8 mouse cellular contexts compared by ENCODE assay signal in genomic region chr16:55974256-55974902, GRCm38 (mm10). TPM values are rescaled to one million over a fixed set of nuclear protein-coding genes. Genes with fewer than 3 reads are reported as not detected.
A peak's percentile ranks its signal among the peaks of the same experiment; 100 is the strongest.
DNase-seq lines count a peak whose midpoint lies in the region; ATAC-seq and TF ChIP-seq lines count a peak whose summit lies in the region.

No protein-coding gene starts in this region.

- no peaks in the 10 kb centered on the region for H3K79me2 ChIP-seq in heart, adult 2 months (replicated peaks; ENCODE audit: control insufficient read depth, insufficient read depth, low read length)

- peak; percentile 93 for TF ChIP-seq POLR2A in heart, adult 2 months (IDR thresholded peaks at IDR 0.05; ENCODE audit: insufficient read depth, low read depth, low read length)
- TF ChIP-seq POLR2A in spleen, adult 2 months (IDR thresholded peaks at IDR 0.05; ENCODE audit: low read depth, low read length), result peak; percentile 32

- no peak for TF ChIP-seq CTCF in heart, adult 2 months (IDR thresholded peaks at IDR 0.05)
- no peak for TF ChIP-seq CTCF in spleen, adult 2 months (IDR thresholded peaks at IDR 0.05; ENCODE audit: extremely low read depth, insufficient read depth, insufficient read length, insufficient replicate concordance)

- peak; percentile 87 for ATAC-seq in embryonic facial prominence, embryonic 12.5 days (ENCODE audit: insufficient number of reproducible peaks, insufficient read depth, low FRiP score, low TSS enrichment)
- ATAC-seq in limb, embryonic 13.5 days (ENCODE audit: low FRiP score, low read depth), result peak; percentile 81
- ATAC-seq in midbrain, embryonic 15.5 days (replicated peaks), result peak; percentile 70

- H3K27ac ChIP-seq in embryonic facial prominence, embryonic 12.5 days, result peak overlapping the region; percentile 86
- H3K27ac ChIP-seq in heart, adult 2 months, result peak overlapping the region; percentile 99
- peak overlapping the region; percentile 92 for H3K27ac ChIP-seq in limb, embryonic 13.5 days
- H3K27ac ChIP-seq in midbrain, embryonic 15.5 days, result peak overlapping the region; percentile 91
- H3K27ac ChIP-seq in spleen, adult 2 months (ENCODE audit: insufficient read depth, low read length), result peak overlapping the region; percentile 95

- H3K4me3 ChIP-seq in embryonic facial prominence, embryonic 12.5 days, result peak overlapping the region; percentile 99
- peak overlapping the region; percentile 73 for H3K4me3 ChIP-seq in heart, adult 2 months
- H3K4me3 ChIP-seq in limb, embryonic 13.5 days, result peak overlapping the region; percentile 100
- H3K4me3 ChIP-seq in midbrain, embryonic 15.5 days, result peak overlapping the region; percentile 99
- H3K4me3 ChIP-seq in spleen, adult 2 months (ENCODE audit: extremely low read depth, insufficient read depth, insufficient read length), result peak overlapping the region; percentile 90

- WGBS in embryonic facial prominence, embryonic 12.5 days, result under 1% methylated on average over 55 of the region's 55 CpGs
- under 1% methylated on average over 55 of the region's 55 CpGs for WGBS in heart, adult 2 months
- WGBS in limb, embryonic 13.5 days, result under 1% methylated on average over 51 of the region's 55 CpGs
- WGBS in midbrain, embryonic 15.5 days, result under 1% methylated on average over 51 of the region's 55 CpGs
- WGBS in spleen, adult 2 months, result under 1% methylated on average over 54 of the region's 55 CpGs

- peaks cover 33% of the 10 kb centered on the region for H3K36me3 ChIP-seq in embryonic facial prominence, embryonic 12.5 days
- H3K36me3 ChIP-seq in heart, adult 2 months (ENCODE audit: control insufficient read depth, insufficient read depth, low read length), result peaks cover 28% of the 10 kb centered on the region
- H3K36me3 ChIP-seq in limb, embryonic 13.5 days, result peaks cover 36% of the 10 kb centered on the region
- peaks cover 33% of the 10 kb centered on the region for H3K36me3 ChIP-seq in midbrain, embryonic 15.5 days (replicated peaks)
- peaks cover 17% of the 10 kb centered on the region for H3K36me3 ChIP-seq in spleen, adult 2 months (ENCODE audit: control insufficient read depth, insufficient read depth, low read length)

- intact Hi-C loops in heart, adult 2 months (cut with DNase I), result loop anchor here (1.0 to 10.0 kb wide), 2 partner anchors 55 to 740 kb away; partner anchors contain the start of genes Pcnp and Tfg

- no peaks in the 10 kb centered on the region for H3K27me3 ChIP-seq in embryonic facial prominence, embryonic 12.5 days
- H3K27me3 ChIP-seq in heart, adult 2 months (ENCODE audit: control insufficient read depth, insufficient read depth, low read length), result no peaks in the 10 kb centered on the region
- H3K27me3 ChIP-seq in limb, embryonic 13.5 days, result no peaks in the 10 kb centered on the region
- no peaks in the 10 kb centered on the region for H3K27me3 ChIP-seq in midbrain, embryonic 15.5 days (replicated peaks)
- no peaks in the 10 kb centered on the region for H3K27me3 ChIP-seq in spleen, adult 2 months (ENCODE audit: control insufficient read depth, insufficient read depth, low read length)

- H3K4me1 ChIP-seq in embryonic facial prominence, embryonic 12.5 days, result peaks cover 15% of the 10 kb centered on the region
- H3K4me1 ChIP-seq in heart, adult 2 months (ENCODE audit: control insufficient read depth, insufficient read depth, low read length), result no peaks in the 10 kb centered on the region; the same call in 1 of the 2 replicates
- peaks cover 35% of the 10 kb centered on the region for H3K4me1 ChIP-seq in limb, embryonic 13.5 days
- H3K4me1 ChIP-seq in midbrain, embryonic 15.5 days, result peaks cover 40% of the 10 kb centered on the region
- H3K4me1 ChIP-seq in spleen, adult 2 months (ENCODE audit: control insufficient read depth, insufficient read depth, insufficient read length), result peaks cover 7% of the 10 kb centered on the region; the same call in 1 of the 2 replicates

- no peaks in the 10 kb centered on the region for H3K9me3 ChIP-seq in embryonic facial prominence, embryonic 12.5 days
- no peaks in the 10 kb centered on the region for H3K9me3 ChIP-seq in limb, embryonic 13.5 days
- no peaks in the 10 kb centered on the region for H3K9me3 ChIP-seq in midbrain, embryonic 15.5 days

- H3K9ac ChIP-seq in embryonic facial prominence, embryonic 12.5 days, result peak overlapping the region; percentile 93
- peak overlapping the region; percentile 89 for H3K9ac ChIP-seq in heart, adult 2 months (ENCODE audit: low read depth, low read length)
- peak overlapping the region; percentile 93 for H3K9ac ChIP-seq in limb, embryonic 13.5 days
- peak overlapping the region; percentile 96 for H3K9ac ChIP-seq in midbrain, embryonic 15.5 days

- DNase-seq in 3134 (ENCODE audit: extremely low read depth, insufficient read length, low spot score), result peak; percentile 84
- peak; percentile 95 to 98 for DNase-seq in adrenal gland, postnatal 36 days
- peak; percentile 95 for DNase-seq in heart, adult 2 months
- DNase-seq in kidney, adult 8-10 months, result peak; percentile 88 to 89
- peak; percentile 72 to 90 for DNase-seq in spleen, adult 2 months (ENCODE audit: low read depth in 1 of 2, low spot score in 2 of 2)

- H3K4me2 ChIP-seq in embryonic facial prominence, embryonic 12.5 days (replicated peaks), result peak overlapping the region; percentile 68
- H3K4me2 ChIP-seq in limb, embryonic 13.5 days (replicated peaks), result peak overlapping the region; percentile 81
- peak overlapping the region; percentile 91 for H3K4me2 ChIP-seq in midbrain, embryonic 15.5 days

- TF ChIP-seq EP300 in heart, adult 2 months (IDR thresholded peaks at IDR 0.05; ENCODE audit: insufficient read depth, low read depth, low read length), result no peak

RNA-seq across cellular contexts. Expression of gene Zbtb11, which starts 0.7 kb away (rescaled TPM):
- 10 to 100 TPM; 22.4 to 23.4 TPM for total RNA-seq in adrenal gland, postnatal 36 days (2021)
- 22.6 and 23.3 TPM in 2 replicates for polyA plus RNA-seq in embryonic facial prominence, embryonic 12.5 days (2016; fragmentation: Nextera tagmentation; extraction: Ambion mirVana)
- 10 to 100 TPM; 10.3 to 11.2 TPM for total RNA-seq in heart, adult 2 months (2021)
- polyA plus RNA-seq in heart, adult 2 months (2012; rRNA removed), result 2.3 and 4.5 TPM in 2 replicates
- polyA plus RNA-seq in limb, embryonic 13.5 days (2015; fragmentation: Nextera tagmentation; extraction: Ambion mirVana), result 21.4 and 23.0 TPM in 2 replicates
- polyA plus RNA-seq in midbrain, embryonic 15.5 days (2015; fragmentation: Nextera tagmentation; extraction: Ambion mirVana), result 22.8 and 24.8 TPM in 2 replicates
- 3.9 and 4.7 TPM in 2 replicates for polyA plus RNA-seq in spleen, adult 2 months (2012; rRNA removed)

RNA-seq across cellular contexts. Expression of gene Rpl24, which starts 8.3 kb away (rescaled TPM):
- total RNA-seq in adrenal gland, postnatal 36 days (2021), result 100 to 1,000 TPM; 748 to 767 TPM
- 795 and 800 TPM in 2 replicates for polyA plus RNA-seq in embryonic facial prominence, embryonic 12.5 days (2016; fragmentation: Nextera tagmentation; extraction: Ambion mirVana)
- total RNA-seq in heart, adult 2 months (2021), result 100 to 1,000 TPM; 494 to 591 TPM
- 185 and 205 TPM in 2 replicates for polyA plus RNA-seq in heart, adult 2 months (2012; rRNA removed)
- 780 and 782 TPM in 2 replicates for polyA plus RNA-seq in limb, embryonic 13.5 days (2015; fragmentation: Nextera tagmentation; extraction: Ambion mirVana)
- polyA plus RNA-seq in midbrain, embryonic 15.5 days (2015; fragmentation: Nextera tagmentation; extraction: Ambion mirVana), result 415 and 447 TPM in 2 replicates
- 76.2 and 82.6 TPM in 2 replicates for polyA plus RNA-seq in spleen, adult 2 months (2012; rRNA removed)

RNA-seq across cellular contexts. Expression of gene Cep97, which starts 39.7 kb away (rescaled TPM):
- total RNA-seq in adrenal gland, postnatal 36 days (2021), result 1 to 10 TPM; 8.1 to 8.8 TPM
- polyA plus RNA-seq in embryonic facial prominence, embryonic 12.5 days (2016; fragmentation: Nextera tagmentation; extraction: Ambion mirVana), result 13.3 and 16.3 TPM in 2 replicates
- total RNA-seq in heart, adult 2 months (2021), result 1 to 10 TPM; 3.3 to 5.6 TPM
- 1.1 and 1.5 TPM in 2 replicates for polyA plus RNA-seq in heart, adult 2 months (2012; rRNA removed)
- 10.9 and 11.6 TPM in 2 replicates for polyA plus RNA-seq in limb, embryonic 13.5 days (2015; fragmentation: Nextera tagmentation; extraction: Ambion mirVana)
- 14.3 and 14.5 TPM in 2 replicates for polyA plus RNA-seq in midbrain, embryonic 15.5 days (2015; fragmentation: Nextera tagmentation; extraction: Ambion mirVana)
- 1.7 TPM in 2 replicates for polyA plus RNA-seq in spleen, adult 2 months (2012; rRNA removed)

RNA-seq across cellular contexts. Expression of gene Pcnp, which starts 55.2 kb away (rescaled TPM):
- total RNA-seq in adrenal gland, postnatal 36 days (2021), result 100 to 1,000 TPM; 106 to 123 TPM
- polyA plus RNA-seq in embryonic facial prominence, embryonic 12.5 days (2016; fragmentation: Nextera tagmentation; extraction: Ambion mirVana), result 263 and 281 TPM in 2 replicates
- total RNA-seq in heart, adult 2 months (2021), result 10 to 100 TPM; 47.1 to 50.7 TPM
- polyA plus RNA-seq in heart, adult 2 months (2012; rRNA removed), result 15.1 and 30.1 TPM in 2 replicates
- 264 and 269 TPM in 2 replicates for polyA plus RNA-seq in limb, embryonic 13.5 days (2015; fragmentation: Nextera tagmentation; extraction: Ambion mirVana)
- 192 and 204 TPM in 2 replicates for polyA plus RNA-seq in midbrain, embryonic 15.5 days (2015; fragmentation: Nextera tagmentation; extraction: Ambion mirVana)
- polyA plus RNA-seq in spleen, adult 2 months (2012; rRNA removed), result 5.6 and 7.3 TPM in 2 replicates

Comparison
In these comparisons a context has a peak if more than half of its experiments do, and no peak if none do; other contexts are left out.
1. Peak in every context shown above with its lines: DNase-seq, ATAC-seq, H3K4me3 ChIP-seq and H3K27ac ChIP-seq.